Mouse (Mus musculus) lung, postnatal 0 days (tissue): ENCODE results near the gene Tmem109. TPM values are rescaled to one million over a fixed set of nuclear protein-coding genes. Genes with fewer than 3 reads are reported as not detected.
A peak's percentile ranks its signal among the peaks of the same experiment; 100 is the strongest.

Experiments used
- ATAC-seq: fragments of 200-750 bp; cut with Nextera tagmentation; 2 replicates; pipeline ENCODE4 v1.8.0; 2017; ENCODE audit warnings: moderate library complexity
- DNase-seq: peaks from one replicate; pipeline ENCODE4 v3.0.0-alpha.2; 2016; ENCODE audit warnings: low spot score
- H3K27ac ChIP-seq: fragments of 300-500 bp; sonication (generic); 2 replicates; pipeline ENCODE4 v1.5.1; 2014; ENCODE audit warnings: antibody characterized with exemption, mild to moderate bottlenecking, low read length, mixed read lengths
- H3K27me3 ChIP-seq: fragments of 300-500 bp; sonication (generic); replicated peaks from 2 replicates; pipeline ENCODE4 v1.6.1; 2014; ENCODE audit warnings: low read length, mixed read lengths; ENCODE audit not compliant: insufficient read depth
- H3K36me3 ChIP-seq: fragments of 300-500 bp; sonication (generic); 2 replicates; pipeline ENCODE4 v1.6.1; 2014; ENCODE audit warnings: low read length, mixed read lengths; ENCODE audit not compliant: insufficient read depth
- H3K4me1 ChIP-seq: fragments of 300-500 bp; sonication (generic); 2 replicates; pipeline ENCODE4 v1.6.1; 2014; ENCODE audit warnings: antibody characterized with exemption, low read depth, low read length, mixed read lengths; ENCODE audit not compliant: insufficient read depth
- H3K4me2 ChIP-seq: fragments of 300-500 bp; sonication (generic); replicated peaks from 2 replicates; pipeline ENCODE4 v1.6.1; 2014; ENCODE audit warnings: low read depth, mild to moderate bottlenecking, low read length, moderate library complexity, mixed read lengths
- H3K4me3 ChIP-seq: fragments of 300-500 bp; sonication (generic); 2 replicates; pipeline ENCODE4 v1.5.1; 2014; ENCODE audit warnings: low read depth, low read length
- H3K9ac ChIP-seq: fragments of 300-500 bp; sonication (generic); replicated peaks from 2 replicates; pipeline ENCODE4 v1.6.1; 2014; ENCODE audit warnings: low read depth, mild to moderate bottlenecking
- H3K9me3 ChIP-seq: fragments of 300-500 bp; sonication (generic); 2 replicates; pipeline ENCODE4 v1.6.1; 2016; ENCODE audit warnings: low read length, mixed read lengths
- CTCF ChIP-seq: IDR thresholded peaks from 2 replicates; pipeline ENCODE4 v1.5.1; 2016; ENCODE audit warnings: antibody characterized with exemption, mild to moderate bottlenecking
- EP300 ChIP-seq: IDR thresholded peaks from 2 replicates; pipeline ENCODE4 v1.6.1; 2016; ENCODE audit warnings: antibody characterized with exemption, mild to moderate bottlenecking, control low read depth
- whole genome bisulfite sequencing: fragments of 180-500 bp; shearing (Covaris S2); extraction: QIAGEN DNeasy Blood & Tissue Kit; methylation state at CpG from one replicate; pipeline ENCODE4 v1.1.7; 2014; 5-methylcytosine and 5-hydroxymethylcytosine counted together
- polyA plus RNA-seq: library from polyadenylated mRNA; unstranded; fragments of >200 nt; fragmentation: Nextera tagmentation; extraction: Ambion mirVana; gene quantifications from 2 replicates; pipeline ENCODE4 v1.2.1, GENCODE M21; 2015

Gene Tmem109
- polyA plus RNA-seq, 1 experiment from 2014 or later: 155 TPM

- TF ChIP-seq CTCF (peak; percentile 89), EP300 (no peak)
- Histone ChIP-seq H3K4me3 (no peak overlapping the region), H3K27ac (no peak overlapping the region), H3K4me1 (no peaks in the 10 kb centered on the region), H3K36me3 (peaks cover 15% of the 10 kb centered on the region; the same call in 1 of the 2 replicates), H3K9ac (no peak overlapping the region), H3K9me3 (no peaks in the 10 kb centered on the region), H3K27me3 (no peaks in the 10 kb centered on the region), H3K4me2 (no peak overlapping the region)
- ATAC-seq (no peak), DNase-seq (peak; percentile 68)
- 55% methylated on average over 3 of the region's 3 CpGs for WGBS
Observed at GRCm38 (mm10) chr19:10907891-10908290, 26.1 kb upstream of the Tmem109 start.

- H3K9me3 ChIP-seq: no peaks in the 10 kb centered on the region
- peaks cover 31% of the 10 kb centered on the region; the same call in 1 of the 2 replicates for H3K36me3 ChIP-seq
- WGBS: 63% methylated on average over 5 of the region's 5 CpGs
- DNase-seq (no peak), ATAC-seq (no peak)
- no peak overlapping the region for H3K4me3 ChIP-seq
- H3K27me3 ChIP-seq: no peaks in the 10 kb centered on the region
- no peak overlapping the region for H3K4me2 ChIP-seq
- no peak overlapping the region for H3K9ac ChIP-seq
- TF ChIP-seq CTCF (no peak), EP300 (no peak)
- H3K27ac ChIP-seq: peak overlapping the region; percentile 75
- no peaks in the 10 kb centered on the region for H3K4me1 ChIP-seq
Observed at GRCm38 (mm10) chr19:10905728-10906000, 23.9 kb upstream of the Tmem109 start.

DNA sequence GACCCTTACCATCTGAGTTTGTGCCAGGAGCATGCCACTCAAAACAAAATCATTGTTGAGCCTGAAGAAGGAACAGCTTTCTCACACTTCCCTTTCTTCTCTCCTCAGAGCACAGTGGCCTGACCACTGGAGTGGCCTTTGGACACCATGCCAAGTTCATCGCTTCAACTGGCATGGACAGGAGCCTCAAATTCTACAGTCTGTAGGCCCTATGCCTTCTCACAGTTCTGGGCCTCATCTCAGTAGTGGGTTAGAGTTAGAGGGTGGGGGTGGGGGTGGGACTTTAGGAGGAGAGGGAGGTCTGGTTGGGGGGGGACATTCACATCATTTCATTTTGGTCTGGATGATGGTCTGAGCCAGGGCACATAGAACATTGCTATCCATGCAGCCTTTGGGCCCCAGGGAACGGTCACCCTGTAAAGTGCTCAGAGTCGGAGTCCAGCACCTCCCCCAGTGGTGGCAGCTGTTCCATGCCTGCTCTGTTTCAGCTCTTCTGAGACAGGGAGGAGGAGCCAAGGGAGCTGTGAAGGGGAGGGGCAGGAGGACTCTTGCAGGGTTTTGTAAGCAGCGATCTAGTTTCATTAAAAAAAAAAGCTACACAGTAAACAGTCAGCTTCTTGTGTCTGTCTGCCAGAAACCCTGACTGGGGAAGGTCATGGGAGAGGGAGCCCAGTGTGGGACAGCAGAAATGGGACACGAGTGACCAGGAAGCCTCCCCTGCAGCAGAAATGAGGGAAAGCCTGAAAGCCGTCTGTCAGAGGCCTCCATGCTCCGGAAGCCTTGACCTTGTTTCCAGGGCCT, 23.3 kb upstream of the Tmem109 start:
- WGBS: 40% methylated on average over 7 of the region's 7 CpGs
- H3K4me1 ChIP-seq: no peaks in the 10 kb centered on the region
- DNase-seq (peak; percentile 92), ATAC-seq (peak; percentile 84)
- H3K4me2 ChIP-seq: no peak overlapping the region
- H3K36me3 ChIP-seq: peaks cover 36% of the 10 kb centered on the region
- no peak overlapping the region for H3K4me3 ChIP-seq
- no peaks in the 10 kb centered on the region for H3K9me3 ChIP-seq
- H3K27me3 ChIP-seq: no peaks in the 10 kb centered on the region
- no peak overlapping the region for H3K9ac ChIP-seq
- peak overlapping the region; percentile 75 for H3K27ac ChIP-seq
- TF ChIP-seq CTCF: peak; percentile 40
- peak; percentile 52; the same call in 1 of the 2 replicates for TF ChIP-seq EP300

GRCm38 (mm10) chr19:10904512-10904911, 22.7 kb upstream of the Tmem109 start:
- Histone ChIP-seq H3K4me3 (no peak overlapping the region), H3K27ac (peak overlapping the region; percentile 47; the same call in 1 of the 2 replicates), H3K9ac (no peak overlapping the region), H3K36me3 (peaks cover 41% of the 10 kb centered on the region), H3K4me1 (no peaks in the 10 kb centered on the region), H3K4me2 (no peak overlapping the region), H3K9me3 (no peaks in the 10 kb centered on the region), H3K27me3 (no peaks in the 10 kb centered on the region)
- DNase-seq (no peak), ATAC-seq (no peak)
- TF ChIP-seq CTCF (no peak), EP300 (no peak)
- WGBS: 69% methylated on average over 5 of the region's 5 CpGs

GRCm38 (mm10) chr19:10901046-10901445, 19.2 kb upstream of the Tmem109 start:
- no peak for DNase-seq
- TF ChIP-seq EP300 (no peak), CTCF (no peak)
- WGBS: 80% methylated on average over 5 of the region's 5 CpGs

GRCm38 (mm10) chr19:10900315-10900714, 18.5 kb upstream of the Tmem109 start:
- peaks cover 49% of the 10 kb centered on the region for H3K36me3 ChIP-seq

More at GRCm38 (mm10) chr19:10901046-10901445, 19.2 kb upstream of the Tmem109 start:
- no peak overlapping the region for H3K9ac ChIP-seq
- H3K4me3 ChIP-seq: no peak overlapping the region
- no peaks in the 10 kb centered on the region for H3K27me3 ChIP-seq
- no peaks in the 10 kb centered on the region for H3K9me3 ChIP-seq
- H3K27ac ChIP-seq: no peak overlapping the region
- H3K4me1 ChIP-seq: no peaks in the 10 kb centered on the region; the same call in 1 of the 2 replicates
- H3K4me2 ChIP-seq: no peak overlapping the region
- peaks cover 49% of the 10 kb centered on the region for H3K36me3 ChIP-seq
- no peak for ATAC-seq

More at GRCm38 (mm10) chr19:10900315-10900714, 18.5 kb upstream of the Tmem109 start:
- Histone ChIP-seq H3K4me3 (no peak overlapping the region), H3K4me2 (no peak overlapping the region), H3K27ac (no peak overlapping the region), H3K27me3 (no peaks in the 10 kb centered on the region), H3K9me3 (no peaks in the 10 kb centered on the region), H3K9ac (no peak overlapping the region), H3K4me1 (no peaks in the 10 kb centered on the region; the same call in 1 of the 2 replicates)
- ATAC-seq (no peak), DNase-seq (no peak)
- TF ChIP-seq EP300: no peak
- no peak for TF ChIP-seq CTCF
- 66% methylated on average over 6 of the region's 6 CpGs for WGBS
